Mouse (Mus musculus): ENCODE measurements around the gene Fxyd3.

Gene Fxyd3

DNA sequence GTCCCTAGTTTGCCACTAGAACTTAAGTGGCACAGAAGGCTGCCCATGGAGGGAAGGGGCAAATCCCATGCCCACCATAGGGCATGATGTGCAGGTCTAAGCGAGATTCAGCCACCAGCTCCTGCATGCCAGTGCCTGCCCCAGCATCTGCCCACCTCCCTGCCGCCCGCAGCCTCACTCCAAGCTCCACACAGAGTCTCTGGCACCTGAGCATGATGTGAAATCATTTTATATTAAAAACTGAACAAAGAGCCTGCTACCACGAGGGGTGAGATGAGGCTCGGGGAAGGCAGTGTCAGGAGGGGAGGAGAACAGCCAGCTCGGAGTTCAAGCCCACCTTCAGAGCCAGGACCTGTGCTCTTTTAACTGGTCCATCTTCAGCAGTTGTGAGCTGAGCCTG, 6.2 kb downstream of the Fxyd3 start:
- DNase-seq, result peak; percentile 65 to 70

DNA sequence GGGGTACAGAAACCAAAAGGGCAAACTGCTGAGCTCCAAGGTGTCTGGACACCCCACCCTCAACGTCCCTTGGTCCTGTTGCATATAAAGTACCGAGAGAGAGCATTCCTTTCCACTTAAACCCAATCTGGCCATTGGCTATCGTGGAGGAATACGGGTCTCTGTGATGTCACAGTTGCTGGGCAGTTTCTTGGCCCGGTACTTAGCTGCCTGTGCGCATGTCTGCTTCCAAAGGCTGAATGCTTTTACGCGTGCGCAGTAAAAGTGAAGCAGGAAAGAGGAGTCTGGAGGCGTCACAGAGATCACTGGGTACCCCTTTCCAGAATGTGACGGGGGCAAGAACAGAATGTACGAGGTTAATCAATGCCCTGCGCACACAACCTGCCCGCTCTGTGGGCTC, 7.0 kb downstream of the Fxyd3 start:
- DNase-seq, result peak; percentile 66 to 74

DNA sequence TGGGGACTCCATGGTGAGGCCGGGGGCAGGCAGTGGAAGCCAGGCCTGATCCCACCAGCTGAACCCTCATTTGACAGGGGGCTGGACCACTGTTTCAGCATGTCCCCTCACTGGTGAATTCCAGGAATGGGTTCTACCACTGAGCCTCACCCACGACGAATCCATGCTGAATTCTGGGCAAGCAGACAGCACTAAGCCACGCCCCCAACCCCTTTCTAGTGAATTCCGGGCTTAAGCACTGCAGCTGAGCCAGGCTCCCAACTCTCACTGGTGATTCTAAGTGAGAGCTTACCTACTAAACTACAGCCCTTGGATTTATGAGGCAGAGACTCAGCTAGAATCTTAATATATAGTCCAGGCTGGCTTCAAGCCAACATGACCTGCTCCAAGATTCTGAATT, 8.7 kb downstream of the Fxyd3 start:
- DNase-seq, result peak; percentile 73 to 75

DNA sequence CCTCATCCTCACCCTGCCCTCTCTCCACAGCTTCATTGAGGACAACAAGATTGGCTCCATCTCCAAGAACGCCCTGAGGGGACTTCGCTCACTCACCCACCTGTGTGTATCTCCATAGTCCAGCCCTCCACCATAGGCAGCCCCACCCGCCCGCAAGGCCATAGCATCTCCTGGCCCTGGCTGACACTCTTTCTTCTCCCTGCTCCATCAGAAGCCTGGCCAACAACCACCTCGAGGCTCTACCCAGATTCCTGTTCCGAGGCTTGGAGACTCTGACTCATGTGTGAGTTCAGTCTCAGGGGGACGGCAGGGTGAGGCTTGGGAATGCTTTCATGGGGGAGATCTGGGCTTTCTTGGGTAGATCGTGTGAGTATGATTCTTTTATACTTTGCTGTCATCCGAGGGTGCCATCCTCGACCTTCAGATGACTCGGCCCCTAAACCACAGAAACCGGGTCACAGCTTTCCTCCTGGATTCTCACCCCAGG, 13.4 kb downstream of the Fxyd3 start:
- no peak for DNase-seq

DNA sequence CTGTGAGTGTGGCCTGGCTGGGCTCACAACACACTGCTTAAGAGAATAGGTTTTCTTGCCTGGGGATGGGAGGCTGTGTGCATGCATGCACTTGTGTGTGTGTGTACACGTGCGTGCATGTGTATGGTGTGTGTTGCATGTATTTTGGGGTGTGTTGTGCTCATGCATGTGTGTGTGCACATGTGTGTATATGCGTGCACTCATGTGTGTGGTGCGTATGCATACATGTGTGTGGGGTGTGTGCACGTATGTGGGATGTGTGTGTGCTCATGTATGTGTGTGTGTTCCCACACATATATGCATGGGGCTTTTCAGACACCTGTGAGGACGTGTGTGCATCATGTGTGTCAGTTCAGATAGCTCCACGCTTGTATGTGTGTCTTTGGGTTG, 15.9 kb downstream of the Fxyd3 start:
- no peak for DNase-seq

DNA sequence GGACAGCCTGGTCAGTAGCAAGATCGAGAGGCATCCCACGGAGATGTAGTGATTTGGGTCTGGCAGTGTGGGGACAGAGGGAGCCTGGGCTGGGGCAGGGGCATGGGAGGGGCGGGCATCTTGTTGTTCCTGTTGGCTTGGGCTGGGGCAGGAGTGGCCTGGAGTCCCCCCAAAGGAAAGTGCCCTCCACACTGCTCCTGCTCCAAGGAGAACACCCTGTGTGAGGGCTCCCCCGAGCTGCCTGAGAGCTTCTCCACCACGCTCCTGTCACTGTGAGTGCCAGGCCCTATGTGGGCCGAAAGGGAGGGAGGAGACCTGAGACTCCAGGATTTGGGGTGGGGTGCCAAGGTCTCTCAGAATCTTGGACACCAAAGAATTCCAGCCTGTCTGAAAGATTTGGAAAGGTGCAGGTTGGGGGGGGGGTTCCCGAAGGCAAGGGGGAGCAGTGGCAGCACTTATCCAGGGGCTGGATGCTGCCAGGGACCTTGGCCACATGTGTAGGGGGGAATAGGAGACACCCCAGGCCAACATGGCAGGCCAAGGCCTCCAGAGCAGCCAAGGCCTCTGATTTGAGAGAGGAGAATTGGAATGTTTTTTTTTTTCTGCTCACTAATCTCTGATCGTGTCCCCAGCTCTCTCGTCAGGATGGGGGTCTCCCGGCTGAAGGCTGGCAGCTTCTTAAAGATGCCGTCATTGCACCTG, 16.4 kb downstream of the Fxyd3 start:
- DNase-seq, result peak; percentile 54 to 56

DNA sequence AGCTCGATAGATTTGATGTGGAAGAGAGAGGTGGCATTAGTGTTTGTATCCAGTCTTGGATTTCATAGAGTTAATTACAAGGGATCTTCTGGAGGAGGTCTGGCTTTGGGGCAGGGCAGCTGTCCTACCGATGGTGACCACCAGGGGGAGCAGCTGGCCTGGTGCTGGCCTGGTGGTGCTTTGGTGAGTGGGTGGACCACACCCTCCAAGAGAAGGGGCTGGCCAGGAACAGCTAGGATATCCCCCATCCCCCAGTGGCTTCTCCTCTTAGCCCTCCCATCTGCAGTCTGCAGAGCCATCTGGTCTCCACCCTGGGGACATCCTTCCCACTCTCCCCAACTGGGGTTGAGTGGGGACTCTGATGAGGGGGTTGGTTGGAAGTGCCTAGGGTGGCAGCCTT, 17.4 kb downstream of the Fxyd3 start, which contains the start of gene Lgi4:
Gene Lgi4 (plus strand): TSS at position 235 of the 400 bp plus-strand sequence.
- DNase-seq, result peak; percentile 94 to 96

DNA sequence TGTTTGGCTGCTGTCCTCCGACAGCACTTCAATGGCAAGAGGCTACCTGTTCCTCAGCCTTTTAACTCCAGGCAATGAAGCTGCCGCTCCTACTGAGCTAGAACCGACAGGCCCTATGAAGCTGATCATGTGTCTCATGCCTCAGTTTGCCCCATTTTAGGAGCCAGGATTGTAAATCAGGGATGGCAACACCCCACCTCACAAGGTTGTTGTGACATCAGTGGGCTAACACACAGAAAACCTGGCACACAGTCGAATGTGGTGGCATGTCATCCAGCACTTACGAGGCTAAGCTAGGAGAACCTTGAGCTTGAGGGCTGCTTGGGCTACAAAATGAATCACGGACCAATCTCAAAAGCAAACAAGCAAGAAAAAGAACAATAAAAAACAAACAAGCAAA, 18.3 kb downstream of the Fxyd3 start:
- DNase-seq, result no peak

DNA sequence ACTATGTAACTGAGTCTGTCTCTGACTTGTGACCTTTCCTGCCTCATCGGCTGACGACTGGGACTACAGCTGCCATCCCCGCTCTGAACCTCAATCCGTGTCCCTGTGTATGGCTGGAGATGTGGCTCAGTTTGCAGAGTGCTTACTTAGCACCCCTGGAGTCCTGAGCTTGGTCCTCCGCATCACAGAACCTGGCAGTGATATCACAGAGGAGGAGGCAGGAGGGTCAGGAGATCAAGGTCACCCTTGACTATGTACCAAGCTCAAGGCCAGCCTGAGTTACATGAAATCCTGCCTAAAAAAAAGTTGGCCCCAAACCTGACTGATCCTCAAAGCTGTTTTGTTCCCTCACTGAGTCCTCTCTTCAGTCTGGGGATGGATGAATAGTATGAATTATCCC, 18.8 kb downstream of the Fxyd3 start:
- DNase-seq, result no peak

DNA sequence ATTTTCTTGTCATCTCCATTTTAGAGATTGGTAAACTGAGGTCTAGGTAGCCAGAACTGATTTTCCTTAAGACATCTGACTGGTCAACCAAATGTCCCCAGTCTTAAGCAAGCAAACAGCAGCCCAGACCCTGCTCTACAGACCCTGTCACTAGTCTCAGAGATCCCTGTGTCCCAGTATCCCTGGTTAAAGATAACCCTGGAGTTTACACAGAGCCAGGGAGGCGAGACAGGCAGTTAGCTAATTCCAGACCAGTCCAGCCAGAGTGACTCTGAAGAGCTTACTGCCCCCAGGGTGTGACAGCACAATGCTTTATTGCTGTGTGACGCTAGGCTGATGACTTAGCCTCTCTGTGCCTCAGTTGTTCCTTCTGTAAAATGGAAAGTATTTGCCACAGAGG, 19.4 kb downstream of the Fxyd3 start, which contains the start of gene Fxyd1:
Gene Fxyd1 (minus strand): TSS at position 129 of the 400 bp plus-strand sequence.
- DNase-seq, result no peak

DNA sequence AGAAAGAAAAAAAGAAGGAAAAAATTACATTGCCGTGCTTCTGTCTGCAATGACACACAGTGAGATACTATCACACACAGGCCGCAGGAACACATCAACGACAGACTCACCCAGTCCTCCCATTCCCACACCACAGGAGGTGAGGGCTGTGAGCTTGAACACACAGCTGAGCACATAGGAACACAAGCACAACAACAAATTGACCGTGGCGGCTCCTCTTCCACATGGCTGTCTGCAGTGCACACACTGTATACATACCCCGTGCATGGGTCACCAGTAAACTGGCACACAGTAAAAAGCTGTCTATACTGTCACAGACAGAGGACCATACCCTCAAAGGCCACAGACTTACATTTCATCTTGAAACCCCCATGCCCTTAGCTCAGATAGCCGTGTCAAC, 20.1 kb downstream of the Fxyd3 start:
- DNase-seq, result no peak

DNA sequence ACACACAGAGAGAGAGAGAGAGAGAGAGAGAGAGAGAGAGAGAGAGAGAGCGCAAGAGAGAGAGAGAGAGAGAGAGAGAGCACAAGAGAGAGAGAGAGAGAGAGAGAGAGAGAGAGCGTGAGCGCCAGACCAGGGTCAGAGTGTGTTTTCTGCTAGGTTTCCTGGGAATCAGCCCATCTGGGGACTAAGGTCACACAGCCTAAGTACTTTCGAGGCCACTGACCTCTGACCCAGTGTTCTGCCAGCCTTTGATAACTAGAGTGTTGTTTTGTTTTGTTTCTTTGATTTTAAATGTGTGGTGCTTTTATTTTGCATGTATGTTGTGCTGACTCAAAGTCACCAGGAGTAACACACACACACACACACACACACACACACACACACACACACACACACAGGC, 20.6 kb downstream of the Fxyd3 start:
- DNase-seq, result no peak

DNA sequence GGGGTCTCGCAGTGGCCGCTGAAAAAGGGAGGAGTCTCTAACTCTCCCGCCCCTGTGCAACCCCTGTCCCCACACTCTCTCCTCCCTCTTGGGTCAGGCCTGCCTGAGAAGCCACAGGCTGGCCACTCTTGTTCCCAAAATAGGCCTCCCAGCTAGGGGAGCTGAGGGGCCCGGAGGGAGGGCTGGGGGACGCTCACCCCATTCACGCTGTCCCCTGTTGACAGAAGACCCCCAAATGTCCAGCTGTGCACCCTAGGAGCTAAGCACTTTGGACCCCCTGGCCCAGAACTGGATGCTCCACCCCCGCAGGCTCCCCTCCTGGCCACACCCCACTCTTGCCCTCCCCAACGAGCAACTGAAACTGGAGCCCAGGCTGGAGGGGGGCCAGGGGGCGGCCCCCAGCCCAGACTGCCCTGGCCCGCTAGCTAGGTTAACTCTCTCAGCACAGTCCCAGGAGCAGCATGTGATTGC, 21.1 kb downstream of the Fxyd3 start:
- DNase-seq, result peak; percentile 69 to 78

DNA sequence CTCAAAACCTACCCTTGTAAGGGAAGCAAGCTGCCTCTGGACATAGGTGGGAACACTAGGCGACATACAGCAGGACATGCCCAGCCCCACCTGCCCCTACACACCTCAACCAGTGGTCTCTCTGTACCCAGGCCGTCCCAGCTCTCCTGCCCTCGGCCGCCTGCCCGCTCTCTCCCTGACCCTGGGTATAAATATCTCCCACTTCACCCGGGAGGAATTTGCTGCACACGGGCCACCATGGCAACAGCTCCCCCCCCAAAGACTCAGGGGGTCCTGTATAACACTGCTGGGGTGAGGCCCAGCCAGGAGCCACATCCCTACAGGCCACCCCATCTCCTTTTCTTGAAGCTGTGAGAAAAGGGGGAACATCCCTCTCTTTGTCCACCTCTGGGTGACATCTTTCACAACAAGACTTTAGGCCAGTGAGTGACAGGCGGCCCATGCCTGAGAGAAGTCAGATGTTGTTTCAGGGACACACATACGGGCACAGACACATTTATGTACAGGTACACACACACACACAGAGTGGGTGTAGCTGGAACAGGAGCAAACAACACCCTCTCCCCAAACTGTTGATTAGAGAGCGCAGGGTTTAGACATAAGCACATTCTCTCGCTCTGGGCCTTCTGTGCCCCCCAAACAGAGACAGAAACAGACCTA, 21.7 kb downstream of the Fxyd3 start:
- DNase-seq, result no peak

DNA sequence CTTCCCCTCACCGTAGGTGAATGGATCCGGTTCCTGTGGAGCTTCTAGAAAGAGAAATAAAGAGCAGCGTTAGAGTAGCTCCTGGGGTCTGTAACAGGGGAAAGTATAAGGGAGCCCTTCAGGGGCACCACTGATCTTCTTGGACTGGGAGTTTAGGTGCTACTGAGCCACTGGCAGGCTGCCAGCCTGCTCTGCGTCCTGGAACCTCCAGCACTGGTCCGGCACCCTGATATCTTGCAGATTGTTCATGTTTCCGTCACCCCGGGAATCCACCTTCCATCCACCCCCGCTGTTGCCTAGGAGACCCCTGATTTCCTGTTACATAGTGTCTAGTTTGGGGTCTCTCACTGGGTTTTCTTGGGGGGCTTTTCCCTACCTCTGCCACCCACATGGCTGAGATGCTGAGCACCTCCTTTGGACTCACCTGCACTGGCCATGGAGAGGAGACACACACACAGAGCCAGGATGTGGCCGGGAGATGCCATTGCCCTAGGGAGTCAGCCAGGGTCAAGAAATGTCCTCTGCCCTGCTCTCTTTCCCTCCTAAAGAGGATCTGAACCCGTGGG, 22.5 kb downstream of the Fxyd3 start:
- peak; percentile 47 to 58 for DNase-seq

DNA sequence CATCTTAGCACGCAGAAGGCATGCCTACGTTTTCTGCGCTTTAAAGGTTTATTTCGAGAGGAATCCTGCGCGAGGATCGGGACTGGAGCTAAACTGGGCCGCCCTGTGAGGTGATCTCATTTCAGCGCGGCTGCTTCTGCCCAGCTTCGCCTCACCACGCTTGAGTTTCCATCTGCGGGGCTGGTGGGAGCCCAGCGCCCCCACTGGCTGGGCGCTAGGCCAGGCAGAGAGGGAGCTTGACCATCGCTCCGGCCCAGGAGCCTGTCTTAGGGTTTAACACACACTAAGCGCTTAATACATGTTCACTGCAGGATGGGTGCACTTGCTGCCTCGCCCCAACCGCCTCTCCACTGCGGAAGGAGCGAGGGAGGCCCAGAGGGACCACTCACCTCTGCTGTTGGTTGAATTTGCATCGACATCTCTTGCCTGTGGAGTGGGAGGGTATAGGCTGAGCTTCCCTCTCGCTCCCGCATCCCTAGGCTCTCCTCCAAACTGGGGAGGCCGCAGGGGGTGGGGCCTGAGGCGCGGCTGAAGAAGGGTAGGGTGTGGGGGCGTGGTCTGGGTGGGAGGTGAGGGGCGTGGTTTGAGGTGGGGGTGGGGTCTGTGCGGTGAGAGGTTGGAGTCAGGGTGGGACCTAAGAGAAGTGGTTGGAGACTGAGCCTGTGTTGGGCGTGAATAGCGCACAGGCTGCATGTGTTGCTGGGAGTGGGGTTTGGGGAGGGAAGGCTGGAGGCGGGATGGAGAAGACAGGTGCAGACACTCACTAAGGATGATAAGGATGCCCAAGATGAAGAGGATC, 23.7 kb downstream of the Fxyd3 start:
- peak; percentile 91 for DNase-seq

DNA sequence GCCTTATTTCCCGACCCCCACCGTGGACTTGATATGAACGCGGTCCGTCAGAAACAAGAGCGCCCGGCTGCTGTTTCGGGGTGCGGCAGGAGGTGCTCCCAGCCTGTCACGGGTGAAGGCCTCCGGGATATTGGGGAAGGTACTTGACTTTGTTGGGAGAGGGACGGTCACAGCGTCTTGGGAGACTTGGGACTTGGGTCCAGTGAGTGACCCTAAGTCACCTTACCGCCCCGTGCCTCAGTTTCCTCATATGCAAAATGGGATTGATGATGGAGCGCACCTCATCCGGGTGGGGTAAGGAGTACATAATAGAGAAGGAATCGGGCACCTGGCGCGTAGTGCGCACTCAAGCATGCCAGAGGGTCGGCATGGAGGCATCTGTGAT, 24.3 kb downstream of the Fxyd3 start:
- DNase-seq, result peak in 1 of 2 experiments; percentile 33

DNA sequence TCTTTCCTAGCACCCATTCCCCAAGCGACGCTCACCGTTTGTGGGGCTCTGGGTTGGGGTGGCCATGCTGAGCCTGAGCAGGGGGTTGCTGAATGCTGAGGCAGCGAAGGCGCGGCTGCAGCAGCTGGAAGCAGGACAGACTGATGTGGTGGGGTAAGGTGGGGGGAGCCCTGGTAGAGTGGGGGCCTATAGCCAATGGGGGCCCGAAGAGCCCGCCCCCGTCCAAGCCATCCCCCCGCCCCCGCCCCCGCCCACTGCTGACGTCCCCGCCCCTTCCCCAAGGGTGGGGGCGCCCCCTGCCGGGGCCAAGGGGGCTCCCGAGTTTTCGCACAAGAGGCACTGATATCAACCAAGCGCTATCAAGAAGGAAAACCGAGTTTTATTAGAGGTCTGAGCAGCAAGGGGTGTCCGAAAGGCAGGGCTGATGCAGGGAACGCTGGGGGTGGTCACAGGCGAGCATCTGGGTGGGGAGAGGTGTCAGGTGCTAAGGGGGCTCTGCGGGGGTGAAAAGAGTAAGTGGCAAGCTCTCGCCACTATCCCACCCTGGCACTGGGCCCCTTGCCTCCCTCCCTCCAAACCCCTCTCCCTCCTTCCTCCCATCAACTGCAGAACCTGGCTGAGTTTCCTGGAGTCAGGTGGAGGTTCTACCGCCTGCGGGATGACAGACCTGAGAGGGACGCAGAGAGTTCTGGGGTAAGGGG, 25.0 kb downstream of the Fxyd3 start, which contains the start of gene Fxyd7:
Gene Fxyd7 (minus strand): TSS at position 147 of the 701 bp plus-strand sequence.
- DNase-seq, result peak; percentile 76 to 78

DNA sequence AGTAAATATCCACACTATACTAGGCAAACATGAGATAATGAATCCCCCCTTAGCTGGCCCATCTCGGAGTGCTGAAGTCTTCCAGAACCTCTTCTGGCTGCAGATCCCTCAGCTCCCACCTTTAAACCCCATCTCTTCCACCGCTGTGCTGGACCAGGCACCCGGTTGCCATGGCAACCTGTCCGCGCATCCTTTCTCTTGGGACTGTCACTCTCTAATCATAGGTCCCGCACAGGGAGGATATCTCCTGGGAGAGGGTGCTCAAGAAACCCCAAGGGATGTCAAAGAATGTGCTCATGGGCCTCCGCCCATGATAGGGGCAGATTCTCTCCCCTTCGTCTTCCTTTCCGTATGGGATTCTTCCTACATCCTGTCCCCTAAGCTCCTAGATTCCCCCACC, 25.6 kb downstream of the Fxyd3 start:
- peak; percentile 69 to 74 for DNase-seq

DNA sequence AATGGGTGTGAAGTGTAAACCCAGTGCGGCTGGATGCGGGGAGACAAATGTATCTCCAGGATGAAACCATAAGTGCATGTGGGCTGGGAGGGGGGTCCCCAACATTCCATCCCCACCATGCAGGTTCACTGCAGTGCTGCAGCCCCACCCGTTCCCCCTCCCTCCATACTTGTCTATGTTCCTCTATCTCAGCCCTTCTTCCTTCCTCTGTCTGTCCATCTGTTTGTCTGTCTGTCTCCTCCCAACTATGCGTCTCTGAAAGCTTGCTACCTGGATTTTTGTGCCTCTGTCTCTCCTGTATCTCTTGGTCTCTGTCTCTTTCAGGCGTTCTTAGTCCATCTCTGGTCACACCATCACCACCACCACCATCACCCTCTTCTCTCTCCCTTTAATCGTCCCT, 26.0 kb downstream of the Fxyd3 start:
- DNase-seq, result peak; percentile 38 to 55

DNA sequence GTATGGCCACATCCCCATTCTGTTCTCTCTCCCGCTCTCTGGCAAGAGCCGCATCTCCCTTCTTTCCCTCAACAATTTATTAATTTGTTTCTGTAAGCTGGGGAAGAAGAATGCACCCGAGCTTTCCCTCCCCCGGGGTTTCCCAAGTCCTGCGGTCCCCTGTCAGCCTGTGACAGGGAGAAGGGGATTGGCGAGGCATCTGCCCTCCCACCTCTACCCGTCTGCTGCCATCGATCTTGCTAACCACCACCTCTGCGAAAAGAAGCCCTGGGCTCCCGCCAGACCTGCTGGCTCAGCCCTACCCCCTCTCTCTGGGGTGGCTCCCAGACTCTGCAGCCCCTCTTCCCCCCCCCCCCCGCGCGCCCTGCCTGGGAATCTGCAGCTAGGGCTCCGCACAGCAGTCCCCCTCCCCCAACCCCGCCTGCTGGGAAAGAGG, 26.6 kb downstream of the Fxyd3 start:
- DNase-seq, result peak; percentile 79 to 85
